Mouse (Mus musculus) intestine, embryonic 14.5 days (tissue): ENCODE measurements around the gene Atp1a1. TPM values are rescaled to one million over a fixed set of nuclear protein-coding genes. Genes with fewer than 3 reads are reported as not detected.
A peak's percentile ranks its signal among the peaks of the same experiment; 100 is the strongest.

Experiments used
- ATAC-seq: fragments of 200-750 bp; cut with Nextera tagmentation; replicated peaks from 2 replicates; pipeline ENCODE4 v1.8.0; 2017; ENCODE audit warnings: low read depth, moderate number of reproducible peaks, moderate TSS enrichment, moderate library complexity; ENCODE audit not compliant: low FRiP score, low TSS enrichment
- DNase-seq: peaks from one replicate; pipeline ENCODE4 v3.0.0-alpha.2; 2018; ENCODE audit warnings: low spot score
- H3K27ac ChIP-seq: fragments of 300-500 bp; sonication (generic); 2 replicates; pipeline ENCODE4 v1.5.1; 2014; ENCODE audit warnings: low read depth, mild to moderate bottlenecking, control low read depth
- H3K27me3 ChIP-seq: fragments of 300-500 bp; sonication (generic); replicated peaks from 2 replicates; pipeline ENCODE4 v1.6.1; 2014; ENCODE audit warnings: low read length, control low read depth; ENCODE audit not compliant: control insufficient read depth, insufficient read depth
- H3K36me3 ChIP-seq: fragments of 300-500 bp; sonication (generic); 2 replicates; pipeline ENCODE4 v1.6.1; 2014; ENCODE audit warnings: low read length, control low read depth; ENCODE audit not compliant: control insufficient read depth, insufficient read depth
- H3K4me1 ChIP-seq: fragments of 300-500 bp; sonication (generic); replicated peaks from 2 replicates; pipeline ENCODE4 v1.6.1; 2014; ENCODE audit warnings: low read length, control low read depth, mixed read lengths; ENCODE audit not compliant: control insufficient read depth, insufficient read depth
- H3K4me2 ChIP-seq: fragments of 300-500 bp; sonication (generic); 2 replicates; pipeline ENCODE4 v1.6.1; 2014; ENCODE audit warnings: low read length
- H3K4me3 ChIP-seq: fragments of 300-500 bp; sonication (generic); 2 replicates; pipeline ENCODE4 v1.5.1; 2014; ENCODE audit warnings: low read depth, low read length, control low read depth, mixed read lengths
- H3K9ac ChIP-seq: fragments of 300-500 bp; sonication (generic); 2 replicates; pipeline ENCODE4 v1.6.1; 2014; ENCODE audit warnings: mild to moderate bottlenecking, low read length
- H3K9me3 ChIP-seq: fragments of 300-500 bp; sonication (generic); 2 replicates; pipeline ENCODE4 v1.6.1; 2016; ENCODE audit warnings: low read length, control low read depth; ENCODE audit not compliant: control insufficient read depth
- WGBS: fragments of 180-500 bp; shearing (Covaris S2); extraction: QIAGEN DNeasy Blood & Tissue Kit; methylation state at CpG from one replicate; pipeline ENCODE4 v1.1.7; 2014; 5-methylcytosine and 5-hydroxymethylcytosine counted together
- polyA plus RNA-seq: library from polyadenylated mRNA; unstranded; fragments of >200 nt; fragmentation: Nextera tagmentation; extraction: Ambion mirVana; gene quantifications from 2 replicates; pipeline ENCODE4 v1.2.1, GENCODE M21; 2014

The Atp1a1 gene
- polyA plus RNA-seq, 1 experiment from 2014 or later, result 276 TPM

DNA sequence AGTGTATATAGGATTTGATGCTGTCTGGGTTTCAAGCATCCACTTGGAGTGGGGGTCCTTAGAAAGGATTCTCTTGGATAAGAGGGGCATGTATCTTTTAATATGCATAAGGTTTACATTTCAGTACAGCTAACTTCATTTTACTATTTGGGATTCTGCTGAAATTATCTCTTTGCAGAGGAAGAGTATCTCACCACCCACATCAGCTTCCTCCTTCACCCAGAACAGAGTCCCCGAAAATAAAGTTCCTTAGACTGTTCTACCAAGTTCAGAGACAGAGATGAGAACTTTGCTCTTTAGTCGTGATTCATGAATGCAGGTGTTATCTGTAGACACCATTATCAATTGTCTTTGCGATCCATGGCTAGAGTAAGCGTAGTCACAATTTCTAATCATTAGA, 14.5 kb upstream of the Atp1a1 start:
- Histone ChIP-seq H3K9ac (no peak overlapping the region), H3K36me3 (no peaks in the 10 kb centered on the region), H3K4me3 (no peak overlapping the region), H3K4me2 (no peak overlapping the region), H3K9me3 (peaks cover 6% of the 10 kb centered on the region; the same call in 1 of the 2 replicates), H3K4me1 (no peaks in the 10 kb centered on the region), H3K27ac (no peak overlapping the region), H3K27me3 (no peaks in the 10 kb centered on the region)
- no peak for DNase-seq
- WGBS, result 84% methylated on average over 4 of the region's 4 CpGs
- no peak for ATAC-seq

DNA sequence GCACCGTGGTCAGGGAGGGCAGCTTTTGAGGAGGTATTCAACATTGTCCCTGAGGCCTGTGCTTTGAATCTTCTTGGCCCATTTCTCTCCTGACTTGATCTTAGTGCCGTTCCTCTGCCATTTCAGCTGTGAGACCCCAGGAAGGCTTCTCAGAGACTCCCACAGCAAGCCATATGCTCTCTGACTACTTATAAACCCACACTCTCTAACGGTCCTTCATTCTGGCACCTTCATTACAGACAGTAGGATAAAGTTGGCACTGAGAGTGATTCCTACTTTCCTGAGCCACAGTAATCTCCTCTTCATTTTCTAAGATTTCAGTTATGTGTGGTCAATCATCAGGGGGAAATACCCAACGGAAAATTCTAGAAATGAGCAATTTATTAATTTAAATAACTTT, 14.0 kb upstream of the Atp1a1 start:
- peaks cover 6% of the 10 kb centered on the region; the same call in 1 of the 2 replicates for H3K9me3 ChIP-seq
- DNase-seq (peak; percentile 6), ATAC-seq (no peak)
- H3K36me3 ChIP-seq, result no peaks in the 10 kb centered on the region
- no peak overlapping the region for H3K9ac ChIP-seq
- H3K4me2 ChIP-seq, result no peak overlapping the region
- H3K4me1 ChIP-seq, result no peaks in the 10 kb centered on the region
- no peak overlapping the region for H3K27ac ChIP-seq
- no peak overlapping the region for H3K4me3 ChIP-seq
- no peaks in the 10 kb centered on the region for H3K27me3 ChIP-seq
- WGBS, result 80% methylated on average over 4 of the region's 4 CpGs

DNA sequence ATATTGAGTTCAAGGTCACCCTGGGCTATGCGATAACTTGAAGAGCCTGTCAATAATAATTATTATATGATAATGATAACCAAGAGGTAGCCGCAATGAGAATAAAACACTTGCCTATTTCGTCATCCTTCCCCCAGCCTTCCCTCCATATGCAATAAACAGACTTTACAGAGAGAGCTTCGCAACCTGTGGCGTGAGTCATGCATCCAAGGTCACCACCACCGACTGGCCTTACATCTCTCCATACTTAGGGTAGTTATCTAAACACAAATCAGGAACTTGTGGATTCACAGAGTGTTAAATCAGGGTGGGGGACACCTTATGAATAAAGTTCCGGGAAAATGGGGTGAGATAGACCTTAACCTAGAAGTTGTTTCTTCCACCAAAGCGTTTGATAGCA, 13.0 kb upstream of the Atp1a1 start:
- Histone ChIP-seq H3K36me3 (no peaks in the 10 kb centered on the region), H3K27me3 (no peaks in the 10 kb centered on the region), H3K4me3 (no peak overlapping the region), H3K9ac (no peak overlapping the region), H3K4me2 (no peak overlapping the region), H3K4me1 (peaks cover 3% of the 10 kb centered on the region; the same call in 1 of the 2 replicates), H3K9me3 (0 out of 2 replicates have a peak, but pooled peaks cover 2% of the 10 kb centered on the region), H3K27ac (no peak overlapping the region)
- ATAC-seq (no peak), DNase-seq (peak; percentile 47)
- WGBS, result 90% methylated on average over 8 of the region's 8 CpGs

- Histone ChIP-seq H3K9ac (no peak overlapping the region), H3K36me3 (no peaks in the 10 kb centered on the region), H3K4me3 (no peak overlapping the region), H3K27me3 (no peaks in the 10 kb centered on the region), H3K27ac (no peak overlapping the region), H3K4me2 (no peak overlapping the region), H3K4me1 (peaks cover 7% of the 10 kb centered on the region), H3K9me3 (0 out of 2 replicates have a peak, but pooled peaks cover 2% of the 10 kb centered on the region)
- ATAC-seq, result no peak
- DNase-seq, result no peak
These were observed 12.5 kb upstream of the Atp1a1 start for GRCm38 (mm10) chr3:101617007-101617406.

- H3K4me3 ChIP-seq, result no peak overlapping the region
- ATAC-seq (no peak), DNase-seq (peak; percentile 38)
- no peak overlapping the region for H3K4me2 ChIP-seq
- H3K27me3 ChIP-seq, result no peaks in the 10 kb centered on the region
- H3K36me3 ChIP-seq, result no peaks in the 10 kb centered on the region
- no peak overlapping the region for H3K9ac ChIP-seq
- 89% methylated on average over 6 of the region's 6 CpGs for whole genome bisulfite sequencing
- peaks cover 14% of the 10 kb centered on the region for H3K4me1 ChIP-seq
- H3K9me3 ChIP-seq, result 0 out of 2 replicates have a peak, but pooled peaks cover 2% of the 10 kb centered on the region
- no peak overlapping the region for H3K27ac ChIP-seq
These were observed 11.4 kb upstream of the Atp1a1 start for GRCm38 (mm10) chr3:101615856-101616255.

DNA sequence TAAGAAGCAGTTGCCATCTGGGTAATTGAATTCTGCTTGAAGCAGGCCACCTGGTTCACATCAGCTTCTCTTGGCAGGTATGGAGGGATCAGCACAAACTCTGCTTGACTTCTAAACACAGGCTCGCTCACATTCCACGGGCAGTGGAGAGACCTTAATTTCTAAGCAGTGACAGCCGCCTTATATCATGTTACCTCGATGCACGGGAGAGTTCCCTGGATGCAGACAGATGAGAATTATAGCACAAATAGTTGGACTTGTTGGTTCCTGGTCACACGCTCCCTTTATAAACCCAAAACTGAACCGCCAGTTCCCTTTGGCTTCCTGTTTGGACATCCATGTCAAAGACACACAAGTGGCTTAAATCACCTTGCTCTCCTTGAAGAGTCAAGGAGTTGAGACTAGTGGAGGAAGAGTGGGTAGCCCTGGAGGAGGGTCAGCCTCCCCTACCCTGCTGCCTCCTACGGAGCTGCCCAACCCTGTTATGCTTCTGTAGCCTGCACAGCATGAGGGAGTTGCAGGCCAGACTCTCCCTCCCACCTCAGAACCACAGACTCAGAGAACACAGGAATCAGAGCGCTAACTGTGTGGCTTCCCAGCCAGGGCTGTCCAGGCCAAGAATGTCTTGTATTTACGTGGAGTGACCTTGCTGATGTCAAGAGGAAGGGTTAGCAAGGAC, 7.5 kb upstream of the Atp1a1 start:
- peak; percentile 64 for DNase-seq
- no peak overlapping the region for H3K4me3 ChIP-seq
- no peaks in the 10 kb centered on the region for H3K36me3 ChIP-seq
- peak overlapping the region; percentile 6; the same call in 1 of the 2 replicates for H3K4me2 ChIP-seq
- peak; percentile 86 for ATAC-seq
- peaks cover 14% of the 10 kb centered on the region for H3K4me1 ChIP-seq
- no peak overlapping the region for H3K9ac ChIP-seq
- H3K27me3 ChIP-seq, result no peaks in the 10 kb centered on the region
- peak overlapping the region; percentile 65 for H3K27ac ChIP-seq
- H3K9me3 ChIP-seq, result no peaks in the 10 kb centered on the region
- WGBS, result 24% methylated on average over 10 of the region's 10 CpGs

- peak overlapping the region; percentile 65 for H3K27ac ChIP-seq
- H3K4me2 ChIP-seq, result no peak overlapping the region
- no peaks in the 10 kb centered on the region for H3K27me3 ChIP-seq
- peak; percentile 29; the same call in 1 of the 2 replicates for ATAC-seq
- no peaks in the 10 kb centered on the region for H3K9me3 ChIP-seq
- H3K4me3 ChIP-seq, result no peak overlapping the region
- WGBS, result 46% methylated on average over 8 of the region's 8 CpGs
- no peak overlapping the region for H3K9ac ChIP-seq
- no peaks in the 10 kb centered on the region for H3K36me3 ChIP-seq
- peaks cover 14% of the 10 kb centered on the region for H3K4me1 ChIP-seq
- DNase-seq, result no peak
These were observed 6.7 kb upstream of the Atp1a1 start for GRCm38 (mm10) chr3:101611012-101611812.

DNA sequence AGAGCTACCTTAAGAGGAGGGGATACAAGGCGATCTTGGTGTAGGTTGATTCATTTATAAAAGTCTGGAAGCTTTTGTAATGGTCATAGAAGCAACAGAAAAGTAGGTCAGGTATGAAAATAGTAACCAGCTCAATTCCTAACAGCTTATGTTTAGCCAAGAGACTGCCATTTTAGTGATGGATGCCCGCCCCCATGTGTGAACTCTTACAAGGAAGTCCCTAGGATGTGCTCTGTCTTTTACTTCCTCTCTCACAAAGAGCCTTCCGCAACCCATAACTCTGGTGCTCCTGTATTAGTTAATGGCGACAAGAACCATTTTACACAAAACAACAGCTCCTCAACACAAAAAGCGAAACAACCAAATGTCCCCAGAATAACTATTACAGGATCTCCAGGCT, 4.8 kb upstream of the Atp1a1 start:
- no peaks in the 10 kb centered on the region for H3K36me3 ChIP-seq
- DNase-seq (no peak), ATAC-seq (no peak)
- H3K4me3 ChIP-seq, result no peak overlapping the region
- H3K4me1 ChIP-seq, result peaks cover 23% of the 10 kb centered on the region
- no peak overlapping the region for H3K27ac ChIP-seq
- no peaks in the 10 kb centered on the region for H3K27me3 ChIP-seq
- 87% methylated on average over 5 of the region's 5 CpGs for WGBS
- H3K9ac ChIP-seq, result no peak overlapping the region
- no peak overlapping the region for H3K4me2 ChIP-seq
- no peaks in the 10 kb centered on the region for H3K9me3 ChIP-seq
